Mouse (Mus musculus) lung, adult 2 months (tissue): ENCODE measurements around the gene Rnf145.

Source experiments
- CTCF ChIP-seq: fragments of 200-500 bp; IDR thresholded peaks from 2 replicates; pipeline ENCODE4 v1.5.1; 2011; ENCODE audit warnings: mild to moderate bottlenecking, low read length, control low read depth; ENCODE audit not compliant: insufficient read depth
- POLR2A ChIP-seq: fragments of 200-500 bp; IDR thresholded peaks from 2 replicates; pipeline ENCODE4 v1.6.1; 2011; ENCODE audit warnings: low read depth, mild to moderate bottlenecking, control low read depth, low read length, borderline replicate concordance; ENCODE audit errors: extremely low read depth

- TF ChIP-seq CTCF: no peak
- no peak for TF ChIP-seq POLR2A
Observed at GRCm38 (mm10) chr11:44510371-44510770, 8.4 kb upstream of the Rnf145 start.
